Mouse (Mus musculus) spleen, adult 2 months (tissue): Measurements from ENCODE around the gene Cox14.

Experiments
- CTCF ChIP-seq: fragments of 200-500 bp; IDR thresholded peaks from 2 replicates; pipeline ENCODE4 v1.5.1; 2011; ENCODE audit warnings: mild to moderate bottlenecking, inconsistent platforms; ENCODE audit not compliant: insufficient read depth, insufficient read length, insufficient replicate concordance; ENCODE audit errors: extremely low read depth
- POLR2A ChIP-seq: fragments of 200-500 bp; IDR thresholded peaks from 2 replicates; pipeline ENCODE4 v1.6.1; 2011; ENCODE audit warnings: low read depth, low read length, inconsistent platforms

- TF ChIP-seq POLR2A (no peak), CTCF (no peak)
Observed at GRCm38 (mm10) chr15:99729056-99729783, 3.8 kb downstream of the Cox14 start.
